Mouse (Mus musculus): Measurements from ENCODE around the gene Aph1c. TPM values are rescaled to one million over a fixed set of nuclear protein-coding genes. Genes with fewer than 3 reads are reported as not detected.

Gene Aph1c
- polyA plus RNA-seq, 1 experiment from 2014 or later, result 4.1 TPM

- H3K4me1 ChIP-seq (replicated peaks), result no peaks in the 10 kb centered on the region
Measured at GRCm38 (mm10) chr9:66769275-66769674, 65.3 kb downstream of the Aph1c start.

GRCm38 (mm10) chr9:66768721-66769120, 65.8 kb downstream of the Aph1c start:
- no peaks in the 10 kb centered on the region for H3K4me1 ChIP-seq (replicated peaks)
- no peaks in the 10 kb centered on the region for H3K36me3 ChIP-seq
- no peak for ATAC-seq (ENCODE audit: low FRiP score, low read depth)
- H3K9me3 ChIP-seq, result no peaks in the 10 kb centered on the region
- no peak overlapping the region for H3K4me3 ChIP-seq
- no peak overlapping the region for H3K4me2 ChIP-seq
- H3K27ac ChIP-seq (replicated peaks), result no peak overlapping the region
- no peaks in the 10 kb centered on the region for H3K27me3 ChIP-seq
- no peak overlapping the region for H3K9ac ChIP-seq
- WGBS, result 82% methylated on average over 1 of the region's 1 CpGs

More at GRCm38 (mm10) chr9:66769275-66769674, 65.3 kb downstream of the Aph1c start:
- Histone ChIP-seq H3K9ac (no peak overlapping the region), H3K27me3 (no peaks in the 10 kb centered on the region), H3K4me2 (no peak overlapping the region), H3K4me3 (no peak overlapping the region), H3K9me3 (no peaks in the 10 kb centered on the region), H3K36me3 (no peaks in the 10 kb centered on the region), H3K27ac (replicated peaks) (no peak overlapping the region)
- ATAC-seq (ENCODE audit: low FRiP score, low read depth), result no peak
- 70% methylated on average over 3 of the region's 3 CpGs for WGBS

Other genes starting within 250 kb of the Aph1c start
- gene Usp3, start 241.6 kb downstream of the Aph1c start, polyA plus RNA-seq (2015; fragmentation: Nextera tagmentation; extraction: Ambion mirVana), result 57.1 and 67.8 TPM in 2 replicates
- 5.3 and 6.6 TPM in 2 replicates for gene Car12, start 121.0 kb downstream of the Aph1c start, polyA plus RNA-seq (2015; fragmentation: Nextera tagmentation; extraction: Ambion mirVana)
- 19.9 and 20.7 TPM in 2 replicates for gene Aph1b, start 39.2 kb downstream of the Aph1c start, polyA plus RNA-seq (2015; fragmentation: Nextera tagmentation; extraction: Ambion mirVana)
- gene Gm10647, start 37.7 kb downstream of the Aph1c start, polyA plus RNA-seq (2015; fragmentation: Nextera tagmentation; extraction: Ambion mirVana), result 0.73 and 0.89 TPM in 2 replicates
- gene Rab8b, start 85.0 kb upstream of the Aph1c start, polyA plus RNA-seq (2015; fragmentation: Nextera tagmentation; extraction: Ambion mirVana), result 35.9 and 38.4 TPM in 2 replicates
- gene Rps27l, start 111.4 kb upstream of the Aph1c start, polyA plus RNA-seq (2015; fragmentation: Nextera tagmentation; extraction: Ambion mirVana), result 237 and 266 TPM in 2 replicates
- gene Lactb, start 140.8 kb upstream of the Aph1c start, polyA plus RNA-seq (2015; fragmentation: Nextera tagmentation; extraction: Ambion mirVana), result 11.9 and 12.4 TPM in 2 replicates
- 171 and 180 TPM in 2 replicates for gene Tpm1, start 214.7 kb upstream of the Aph1c start, polyA plus RNA-seq (2015; fragmentation: Nextera tagmentation; extraction: Ambion mirVana)

Measured in hindbrain, embryonic 15.5 days (tissue).